Mouse (Mus musculus): ENCODE measurements around the gene Slc19a2. TPM values are rescaled to one million over a fixed set of nuclear protein-coding genes. Genes with fewer than 3 reads are reported as not detected.

Gene Slc19a2
- polyA plus RNA-seq (2015; fragmentation: Nextera tagmentation; extraction: Ambion mirVana), result 28.4 and 32.5 TPM in 2 replicates

- peak; percentile 92 for ATAC-seq (ENCODE audit: low read depth)
- Histone ChIP-seq H3K9ac (ENCODE audit: low read depth, low read length) (peak within 1 kb of the TSS; percentile 90), H3K4me2 (ENCODE audit: low read depth, low read length) (peak within 1 kb of the TSS; percentile 93), H3K27ac (ENCODE audit: low read length) (peak within 1 kb of the TSS; percentile 88), H3K4me3 (ENCODE audit: low read depth, low read length) (peak within 1 kb of the TSS; percentile 84), H3K27me3 (ENCODE audit: control insufficient read depth, insufficient read depth, low read depth, low read length) (no peaks in the 10 kb centered on the region), H3K9me3 (replicated peaks; ENCODE audit: control insufficient read depth, low read length) (no peaks in the 10 kb centered on the region), H3K4me1 (ENCODE audit: control insufficient read depth, low read depth, low read length) (peaks cover 30% of the 10 kb centered on the region), H3K36me3 (ENCODE audit: control insufficient read depth, insufficient read depth) (no peaks in the 10 kb centered on the region)
- under 1% methylated on average over 73 of the region's 79 CpGs for WGBS (ENCODE audit: insufficient replicate concordance)
These were observed at the start of gene Slc19a2 for GRCm38 (mm10) chr1:164248465-164249331. Gene Slc19a2, plus strand, starts transcription at chr1:164249046.

GRCm38 (mm10) chr1:164199551-164199950, 49.3 kb upstream of the Slc19a2 start:
- no peaks in the 10 kb centered on the region for H3K4me1 ChIP-seq (ENCODE audit: control insufficient read depth, low read depth, low read length)
- H3K36me3 ChIP-seq (ENCODE audit: control insufficient read depth, insufficient read depth), result peaks cover 5% of the 10 kb centered on the region; the same call in 1 of the 2 replicates
- no peak overlapping the region for H3K4me2 ChIP-seq (ENCODE audit: low read depth, low read length)
- no peak for ATAC-seq (ENCODE audit: low read depth)
- no peaks in the 10 kb centered on the region for H3K9me3 ChIP-seq (replicated peaks; ENCODE audit: control insufficient read depth, low read length)
- 71% methylated on average over 4 of the region's 4 CpGs for WGBS (ENCODE audit: insufficient replicate concordance)
- H3K27me3 ChIP-seq (ENCODE audit: control insufficient read depth, insufficient read depth, low read depth, low read length), result no peaks in the 10 kb centered on the region
- no peak overlapping the region for H3K4me3 ChIP-seq (ENCODE audit: low read depth, low read length)
- H3K27ac ChIP-seq (ENCODE audit: low read length), result no peak overlapping the region
- no peak overlapping the region for H3K9ac ChIP-seq (ENCODE audit: low read depth, low read length)

- Histone ChIP-seq H3K36me3 (ENCODE audit: control insufficient read depth, insufficient read depth) (no peaks in the 10 kb centered on the region; the same call in 1 of the 2 replicates), H3K9ac (ENCODE audit: low read depth, low read length) (no peak overlapping the region), H3K27me3 (ENCODE audit: control insufficient read depth, insufficient read depth, low read depth, low read length) (no peaks in the 10 kb centered on the region), H3K4me3 (ENCODE audit: low read depth, low read length) (no peak overlapping the region), H3K27ac (ENCODE audit: low read length) (no peak overlapping the region), H3K4me1 (ENCODE audit: control insufficient read depth, low read depth, low read length) (no peaks in the 10 kb centered on the region; the same call in 1 of the 2 replicates), H3K9me3 (replicated peaks; ENCODE audit: control insufficient read depth, low read length) (no peaks in the 10 kb centered on the region), H3K4me2 (ENCODE audit: low read depth, low read length) (no peak overlapping the region)
- 58% methylated on average over 2 of the region's 2 CpGs for WGBS (ENCODE audit: insufficient replicate concordance)
- peak; percentile 85 for ATAC-seq (ENCODE audit: low read depth)
These were observed 40.4 kb upstream of the Slc19a2 start for GRCm38 (mm10) chr1:164208437-164208836.

- no peaks in the 10 kb centered on the region for H3K9me3 ChIP-seq (replicated peaks; ENCODE audit: control insufficient read depth, low read length)
- no peaks in the 10 kb centered on the region; the same call in 1 of the 2 replicates for H3K4me1 ChIP-seq (ENCODE audit: control insufficient read depth, low read depth, low read length)
- no peak for ATAC-seq (ENCODE audit: low read depth)
- no peaks in the 10 kb centered on the region for H3K27me3 ChIP-seq (ENCODE audit: control insufficient read depth, insufficient read depth, low read depth, low read length)
- no peaks in the 10 kb centered on the region; the same call in 1 of the 2 replicates for H3K36me3 ChIP-seq (ENCODE audit: control insufficient read depth, insufficient read depth)
- no peak overlapping the region for H3K4me2 ChIP-seq (ENCODE audit: low read depth, low read length)
- no peak overlapping the region for H3K9ac ChIP-seq (ENCODE audit: low read depth, low read length)
- WGBS (ENCODE audit: insufficient replicate concordance), result 61% methylated on average over 4 of the region's 4 CpGs
- no peak overlapping the region for H3K27ac ChIP-seq (ENCODE audit: low read length)
- no peak overlapping the region for H3K4me3 ChIP-seq (ENCODE audit: low read depth, low read length)
These were observed 37.9 kb upstream of the Slc19a2 start for GRCm38 (mm10) chr1:164210899-164211298.

GRCm38 (mm10) chr1:164212686-164213085, 36.2 kb upstream of the Slc19a2 start:
- 54% methylated on average over 8 of the region's 8 CpGs for WGBS (ENCODE audit: insufficient replicate concordance)
- H3K27me3 ChIP-seq (ENCODE audit: control insufficient read depth, insufficient read depth, low read depth, low read length), result no peaks in the 10 kb centered on the region
- no peaks in the 10 kb centered on the region for H3K9me3 ChIP-seq (replicated peaks; ENCODE audit: control insufficient read depth, low read length)
- H3K4me2 ChIP-seq (ENCODE audit: low read depth, low read length), result no peak overlapping the region
- H3K27ac ChIP-seq (ENCODE audit: low read length), result no peak overlapping the region
- no peaks in the 10 kb centered on the region; the same call in 1 of the 2 replicates for H3K4me1 ChIP-seq (ENCODE audit: control insufficient read depth, low read depth, low read length)
- no peak for ATAC-seq (ENCODE audit: low read depth)
- no peak overlapping the region for H3K9ac ChIP-seq (ENCODE audit: low read depth, low read length)
- H3K4me3 ChIP-seq (ENCODE audit: low read depth, low read length), result no peak overlapping the region
- H3K36me3 ChIP-seq (ENCODE audit: control insufficient read depth, insufficient read depth), result no peaks in the 10 kb centered on the region; the same call in 1 of the 2 replicates

GRCm38 (mm10) chr1:164214190-164214589, 34.7 kb upstream of the Slc19a2 start:
- no peak overlapping the region for H3K9ac ChIP-seq (ENCODE audit: low read depth, low read length)
- ATAC-seq (ENCODE audit: low read depth), result no peak
- no peaks in the 10 kb centered on the region for H3K9me3 ChIP-seq (replicated peaks; ENCODE audit: control insufficient read depth, low read length)
- H3K4me3 ChIP-seq (ENCODE audit: low read depth, low read length), result no peak overlapping the region
- no peak overlapping the region for H3K4me2 ChIP-seq (ENCODE audit: low read depth, low read length)
- no peaks in the 10 kb centered on the region for H3K4me1 ChIP-seq (ENCODE audit: control insufficient read depth, low read depth, low read length)
- 65% methylated on average over 8 of the region's 8 CpGs for WGBS (ENCODE audit: insufficient replicate concordance)
- H3K27ac ChIP-seq (ENCODE audit: low read length), result no peak overlapping the region
- H3K36me3 ChIP-seq (ENCODE audit: control insufficient read depth, insufficient read depth), result no peaks in the 10 kb centered on the region; the same call in 1 of the 2 replicates
- H3K27me3 ChIP-seq (ENCODE audit: control insufficient read depth, insufficient read depth, low read depth, low read length), result no peaks in the 10 kb centered on the region

GRCm38 (mm10) chr1:164215097-164215496, 33.7 kb upstream of the Slc19a2 start:
- H3K4me3 ChIP-seq (ENCODE audit: low read depth, low read length), result no peak overlapping the region
- no peaks in the 10 kb centered on the region for H3K27me3 ChIP-seq (ENCODE audit: control insufficient read depth, insufficient read depth, low read depth, low read length)
- WGBS (ENCODE audit: insufficient replicate concordance), result 43% methylated on average over 3 of the region's 3 CpGs
- H3K4me2 ChIP-seq (ENCODE audit: low read depth, low read length), result no peak overlapping the region
- no peak for ATAC-seq (ENCODE audit: low read depth)
- H3K36me3 ChIP-seq (ENCODE audit: control insufficient read depth, insufficient read depth), result no peaks in the 10 kb centered on the region; the same call in none of the 2 replicates
- H3K9me3 ChIP-seq (replicated peaks; ENCODE audit: control insufficient read depth, low read length), result no peaks in the 10 kb centered on the region
- no peak overlapping the region for H3K9ac ChIP-seq (ENCODE audit: low read depth, low read length)
- H3K27ac ChIP-seq (ENCODE audit: low read length), result no peak overlapping the region
- no peaks in the 10 kb centered on the region for H3K4me1 ChIP-seq (ENCODE audit: control insufficient read depth, low read depth, low read length)

- H3K27ac ChIP-seq (ENCODE audit: low read length), result no peak overlapping the region
- H3K27me3 ChIP-seq (ENCODE audit: control insufficient read depth, insufficient read depth, low read depth, low read length), result no peaks in the 10 kb centered on the region
- no peaks in the 10 kb centered on the region for H3K4me1 ChIP-seq (ENCODE audit: control insufficient read depth, low read depth, low read length)
- H3K9me3 ChIP-seq (replicated peaks; ENCODE audit: control insufficient read depth, low read length), result no peaks in the 10 kb centered on the region
- no peak overlapping the region for H3K4me2 ChIP-seq (ENCODE audit: low read depth, low read length)
- 60% methylated on average over 6 of the region's 6 CpGs for WGBS (ENCODE audit: insufficient replicate concordance)
- no peaks in the 10 kb centered on the region; the same call in none of the 2 replicates for H3K36me3 ChIP-seq (ENCODE audit: control insufficient read depth, insufficient read depth)
- H3K4me3 ChIP-seq (ENCODE audit: low read depth, low read length), result no peak overlapping the region
- H3K9ac ChIP-seq (ENCODE audit: low read depth, low read length), result no peak overlapping the region
- no peak for ATAC-seq (ENCODE audit: low read depth)
These were observed 33.3 kb upstream of the Slc19a2 start for GRCm38 (mm10) chr1:164215540-164215939.
